Mouse (Mus musculus) adrenal gland, postnatal 0 days (tissue): Measurements from ENCODE around the gene Fam102a. TPM values are rescaled to one million over a fixed set of nuclear protein-coding genes. Genes with fewer than 3 reads are reported as not detected.

Experiments
- polyA plus RNA-seq: library from polyadenylated mRNA; unstranded; fragments of >200 nt; fragmentation: Nextera tagmentation; extraction: Ambion mirVana; gene quantifications from 2 replicates; pipeline ENCODE4 v1.2.1, GENCODE M21; 2015

The Fam102a gene
- 12.2 and 13.5 TPM in 2 replicates for polyA plus RNA-seq

DNA sequence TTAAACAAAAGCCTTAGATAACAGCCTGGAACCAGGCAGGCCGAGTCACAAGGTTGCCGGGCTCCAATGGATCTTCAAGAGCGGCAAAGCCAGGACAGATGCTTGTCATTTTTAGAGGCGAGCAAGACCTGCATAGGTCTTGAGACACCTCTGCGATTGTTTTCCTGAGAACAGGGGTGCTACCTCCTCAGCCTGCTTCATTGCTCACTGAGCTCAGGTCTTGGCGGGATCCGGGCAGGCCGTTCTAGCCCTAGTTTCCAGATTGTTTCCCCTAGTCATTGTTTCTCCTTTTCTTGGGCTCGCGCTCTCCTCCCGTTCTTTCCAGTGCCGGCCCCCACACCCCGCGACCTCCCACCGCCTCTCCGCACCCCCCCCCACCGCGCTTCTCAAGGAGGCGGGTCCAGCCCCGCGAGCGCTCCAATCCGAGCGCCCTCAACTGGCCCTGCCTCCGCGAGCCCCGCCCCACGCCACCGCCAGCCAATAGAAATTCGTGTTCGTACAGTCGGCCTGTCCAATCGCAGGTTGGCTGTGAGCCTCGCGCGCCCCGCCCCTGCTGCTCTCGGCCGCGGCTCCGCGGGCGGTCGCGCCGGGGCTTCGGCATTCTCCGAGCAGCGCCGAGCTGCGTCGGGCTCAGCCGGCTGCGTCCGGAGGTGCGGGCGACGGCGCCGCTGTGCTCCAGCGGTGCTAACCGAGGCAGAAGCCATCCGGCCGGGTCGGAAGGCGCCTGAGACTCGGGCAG, at the start of gene Fam102a:
Gene Fam102a (plus strand): TSS at position 600 of the 739 bp plus-strand sequence.

DNA sequence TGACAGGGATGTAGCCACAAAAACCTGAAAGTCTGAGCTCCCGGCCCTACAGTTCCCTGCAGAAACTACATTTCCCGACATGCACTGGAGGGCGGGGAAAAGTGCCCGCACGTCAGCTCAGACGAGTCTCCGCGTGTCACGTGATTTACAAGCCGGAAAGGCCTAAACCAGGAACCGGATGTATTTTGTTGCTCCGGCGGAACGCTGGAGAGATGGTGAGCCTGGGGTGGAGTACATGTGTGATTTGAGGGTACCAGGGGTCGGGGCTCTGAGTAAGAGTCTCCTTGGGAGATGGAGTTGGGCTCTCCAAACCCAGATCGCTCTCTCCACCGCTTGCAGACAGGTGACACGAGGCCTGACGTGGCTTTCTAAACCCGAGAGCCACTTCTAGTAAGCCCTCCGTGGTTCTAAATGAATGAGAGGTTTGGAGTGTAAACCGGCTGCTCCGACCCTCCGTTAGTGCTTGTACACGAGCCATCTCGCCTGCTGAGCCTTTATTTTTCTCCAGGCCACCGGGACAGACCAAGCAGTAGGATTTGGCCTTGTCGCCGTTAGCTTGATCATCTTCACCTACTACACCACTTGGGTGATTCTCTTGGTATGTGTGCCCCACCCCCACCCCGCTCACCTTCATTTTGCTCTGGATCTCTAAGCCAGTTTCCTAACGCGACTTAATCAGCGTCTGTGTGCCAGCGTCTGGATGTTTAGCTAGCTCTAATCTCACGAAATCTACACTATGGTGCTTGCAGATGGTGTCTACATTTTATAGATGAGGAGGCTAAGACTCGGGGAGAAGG, 35.8 kb downstream of the Fam102a start, which contains the start of gene Dpm2:
Gene Dpm2 (plus strand): TSS at position 161 of the 797 bp plus-strand sequence.

DNA sequence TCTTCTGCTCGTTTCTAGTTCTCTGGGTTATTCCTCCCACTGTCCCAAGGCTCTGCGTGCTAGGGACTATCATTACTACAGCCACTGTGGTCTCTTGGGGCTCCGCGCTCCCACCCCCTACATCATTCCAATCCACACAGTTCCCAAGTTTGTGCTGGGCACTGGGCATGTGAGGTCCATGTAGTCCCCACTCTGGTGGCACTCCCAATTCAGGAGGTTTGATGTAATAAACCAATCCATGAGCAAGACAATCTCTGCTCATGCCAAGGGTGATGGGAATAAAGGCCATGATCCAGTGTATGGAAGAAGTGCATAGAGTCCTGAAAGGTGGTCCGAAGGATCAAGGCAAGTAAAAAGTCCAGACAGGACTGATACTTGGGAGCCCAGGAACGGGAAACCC, 39.4 kb downstream of the Fam102a start, which contains the start of gene Pip5kl1:
Gene Pip5kl1 (plus strand): TSS at position 301 of the 400 bp plus-strand sequence.

DNA sequence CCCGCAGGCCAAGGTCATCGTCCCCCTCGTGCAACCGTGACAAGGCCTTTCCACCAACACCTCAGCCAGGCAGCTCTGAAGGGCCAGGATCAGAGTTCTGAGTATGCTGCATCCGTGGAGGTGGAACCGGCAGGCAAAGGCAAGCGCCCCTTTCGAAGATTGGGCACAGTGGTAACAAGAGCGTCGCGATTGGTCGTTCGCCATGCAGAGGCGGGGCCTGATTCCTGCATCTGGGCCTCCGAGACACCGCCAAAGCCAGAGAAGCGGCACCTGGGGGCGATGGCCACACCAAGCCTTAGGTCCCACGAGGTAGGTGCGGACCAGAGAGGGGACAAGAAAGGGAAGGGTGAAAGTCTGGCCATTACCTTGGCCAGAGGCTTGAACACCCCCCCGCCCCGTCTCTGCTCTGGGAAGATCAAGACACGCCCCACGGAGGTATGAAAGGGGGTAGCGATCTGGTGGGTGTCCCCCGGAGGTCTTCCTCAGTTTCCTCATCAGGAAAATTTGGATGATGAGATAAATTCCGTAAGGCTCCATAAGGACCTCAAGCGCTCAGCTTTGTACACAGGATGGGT, 40.5 kb downstream of the Fam102a start, which contains the start of gene 9430097D07Rik:
Gene 9430097D07Rik (minus strand): TSS at position 99 of the 575 bp plus-strand sequence.

DNA sequence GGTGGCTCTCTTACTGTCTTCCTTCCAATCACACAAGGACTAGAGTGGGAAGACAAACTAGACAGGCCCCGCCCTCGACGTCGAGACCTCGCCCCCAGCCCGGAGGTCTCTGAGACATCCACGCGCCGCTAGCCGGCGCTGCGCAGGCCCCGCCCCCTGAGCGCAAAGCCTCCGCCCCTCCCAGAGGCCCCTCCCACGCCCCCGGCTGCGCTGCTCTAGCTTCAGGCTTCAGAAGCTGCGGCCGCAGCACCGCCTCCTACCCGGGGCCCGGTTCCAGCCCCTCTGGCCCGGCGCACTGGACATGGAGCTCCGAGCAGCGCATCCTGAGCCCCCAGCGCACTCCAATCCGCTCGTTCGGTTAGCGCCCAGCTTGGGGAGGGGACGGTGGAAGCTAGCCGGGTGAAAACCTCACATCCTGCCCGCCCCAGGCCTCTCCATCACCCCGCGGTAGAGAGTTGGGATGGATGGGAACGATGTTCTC, 51.8 kb downstream of the Fam102a start, which contains the start of gene St6galnac4:
Gene St6galnac4 (plus strand): TSS at position 225 of the 481 bp plus-strand sequence.

DNA sequence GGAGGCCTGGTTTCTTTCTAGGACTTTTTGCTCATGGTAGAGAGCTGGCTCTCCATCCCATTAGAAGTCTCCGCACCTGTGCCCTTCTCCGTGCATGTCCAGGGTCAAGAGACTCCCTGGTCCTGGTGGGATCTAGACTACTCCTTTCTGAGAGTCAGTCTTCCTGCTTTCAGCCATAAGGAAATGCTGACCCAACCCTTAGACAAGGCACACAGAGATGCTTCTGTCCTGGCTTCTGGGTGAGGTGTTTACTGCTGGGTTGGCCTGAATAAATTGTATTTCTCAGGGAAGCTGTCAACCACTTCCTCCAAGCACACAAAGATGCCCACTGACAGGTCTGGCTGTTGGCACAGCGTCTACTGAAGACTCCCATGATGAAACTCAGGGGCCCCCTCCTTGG, 64.3 kb downstream of the Fam102a start, which contains the start of gene St6galnac6:
Gene St6galnac6 (plus strand): TSS at position 301 of the 400 bp plus-strand sequence.

Other genes with a start within 250 kb of the Fam102a start
- gene Golga2, start 247.9 kb upstream of the Fam102a start, polyA plus RNA-seq: 13.2 and 17.6 TPM in 2 replicates
- gene Swi5, start 247.3 kb upstream of the Fam102a start, polyA plus RNA-seq: 459 and 628 TPM in 2 replicates
- gene Ciz1, start 183.0 kb upstream of the Fam102a start, polyA plus RNA-seq: 22.0 and 29.7 TPM in 2 replicates
- 10.9 and 22.5 TPM in 2 replicates for gene Dnm1, start 182.0 kb upstream of the Fam102a start, polyA plus RNA-seq
- 120 and 150 TPM in 2 replicates for gene 1110008P14Rik, start 153.4 kb upstream of the Fam102a start, polyA plus RNA-seq
- gene Lcn2, start 147.1 kb upstream of the Fam102a start, polyA plus RNA-seq: 23.5 and 39.7 TPM in 2 replicates
- gene Ptges2, start 139.4 kb upstream of the Fam102a start, polyA plus RNA-seq: 35.3 and 40.5 TPM in 2 replicates
- 3.0 and 4.1 TPM in 2 replicates for gene Naif1, start 84.9 kb upstream of the Fam102a start, polyA plus RNA-seq
- 11.9 and 21.1 TPM in 2 replicates for gene Slc25a25, start 83.9 kb upstream of the Fam102a start, polyA plus RNA-seq
- gene Dpm2, start 35.5 kb downstream of the Fam102a start, polyA plus RNA-seq: 84.7 and 92.7 TPM in 2 replicates
- 0.23 and 0.30 TPM in 2 replicates for gene Pip5kl1, start 39.5 kb downstream of the Fam102a start, polyA plus RNA-seq
- gene 9430097D07Rik, start 40.4 kb downstream of the Fam102a start, polyA plus RNA-seq: 0.14 and 0.32 TPM in 2 replicates
- gene St6galnac4, start 51.8 kb downstream of the Fam102a start, polyA plus RNA-seq: 10.8 and 12.2 TPM in 2 replicates
- gene St6galnac6, start 64.4 kb downstream of the Fam102a start, polyA plus RNA-seq: 21.6 and 31.5 TPM in 2 replicates
- gene Ak1, start 86.4 kb downstream of the Fam102a start, polyA plus RNA-seq: 41.5 and 46.4 TPM in 2 replicates
- 48.8 and 66.6 TPM in 2 replicates for gene Eng, start 111.3 kb downstream of the Fam102a start, polyA plus RNA-seq
- 18.9 and 30.7 TPM in 2 replicates for gene Fpgs, start 168.8 kb downstream of the Fam102a start, polyA plus RNA-seq
- gene Cdk9, start 177.7 kb downstream of the Fam102a start, polyA plus RNA-seq: 68.7 and 83.3 TPM in 2 replicates
- gene Sh2d3c, start 185.7 kb downstream of the Fam102a start, polyA plus RNA-seq: 23.3 and 23.8 TPM in 2 replicates
- gene 6330409D20Rik, start 205.7 kb downstream of the Fam102a start, polyA plus RNA-seq: 0.61 and 0.76 TPM in 2 replicates
- gene Tor2a, start 221.9 kb downstream of the Fam102a start, polyA plus RNA-seq: 36.1 and 50.2 TPM in 2 replicates
- gene Ttc16, start 240.3 kb downstream of the Fam102a start, polyA plus RNA-seq: 0.07 TPM in 1 of 2 replicates, not detected in the other
- 2.3 and 3.2 TPM in 2 replicates for gene Ptrh1, start 240.5 kb downstream of the Fam102a start, polyA plus RNA-seq
- 0.11 TPM in 1 of 2 replicates, not detected in the other for gene Cfap157, start 249.1 kb downstream of the Fam102a start, polyA plus RNA-seq